Mouse (Mus musculus): ENCODE data around the gene Sypl2. TPM values are rescaled to one million over a fixed set of nuclear protein-coding genes. Genes with fewer than 3 reads are reported as not detected.

The Sypl2 gene
- total and polyA plus RNA-seq, 2 experiments from 2014 or later: 0.56 to 2.0 TPM

DNA sequence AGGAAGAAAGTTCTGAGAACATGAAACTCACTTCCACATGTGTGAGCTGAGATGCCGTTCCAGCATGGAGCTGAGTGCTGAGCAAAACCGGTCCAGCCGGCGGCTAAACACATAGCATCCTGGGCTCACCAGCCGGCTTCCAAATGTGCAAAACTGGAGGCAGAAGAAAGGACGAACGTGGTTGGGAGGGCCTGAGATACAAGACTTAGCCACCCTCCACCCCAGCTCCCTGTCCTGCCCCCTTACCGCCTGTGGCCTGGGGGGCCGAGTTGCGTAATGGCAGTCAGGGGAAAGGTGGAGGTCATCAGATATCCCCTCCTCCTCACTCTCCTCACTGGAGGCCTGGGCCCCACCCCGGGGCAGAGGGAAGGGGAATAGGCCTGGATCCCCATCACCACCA lies 22.0 kb downstream of the Sypl2 start:
- no peak for DNase-seq (ENCODE audit: low spot score)
- peaks cover 32% of the 10 kb centered on the region for H3K36me3 ChIP-seq (replicated peaks; ENCODE audit: control insufficient read depth, insufficient read depth, low read length)
- H3K27ac ChIP-seq (ENCODE audit: low read depth): no peak overlapping the region
- H3K9ac ChIP-seq (replicated peaks; ENCODE audit: low read depth, low read length): no peak overlapping the region
- no peak overlapping the region for H3K4me2 ChIP-seq (ENCODE audit: low read depth, low read length)
- no peak overlapping the region for H3K4me3 ChIP-seq (ENCODE audit: low read depth, low read length)
- no peak for ATAC-seq (ENCODE audit: insufficient read depth, low read depth)
- TF ChIP-seq EP300 (IDR thresholded peaks at IDR 0.05; ENCODE audit: low read depth) (no peak), CTCF (IDR thresholded peaks at IDR 0.05; ENCODE audit: low read depth) (no peak)
- 81% methylated on average over 11 of the region's 11 CpGs for WGBS
- peaks cover 5% of the 10 kb centered on the region for H3K4me1 ChIP-seq (ENCODE audit: control insufficient read depth, insufficient read depth)
- H3K27me3 ChIP-seq (ENCODE audit: control insufficient read depth, insufficient read depth, low read length): no peaks in the 10 kb centered on the region
- H3K9me3 ChIP-seq (replicated peaks; ENCODE audit: control insufficient read depth, low read length): no peaks in the 10 kb centered on the region

DNA sequence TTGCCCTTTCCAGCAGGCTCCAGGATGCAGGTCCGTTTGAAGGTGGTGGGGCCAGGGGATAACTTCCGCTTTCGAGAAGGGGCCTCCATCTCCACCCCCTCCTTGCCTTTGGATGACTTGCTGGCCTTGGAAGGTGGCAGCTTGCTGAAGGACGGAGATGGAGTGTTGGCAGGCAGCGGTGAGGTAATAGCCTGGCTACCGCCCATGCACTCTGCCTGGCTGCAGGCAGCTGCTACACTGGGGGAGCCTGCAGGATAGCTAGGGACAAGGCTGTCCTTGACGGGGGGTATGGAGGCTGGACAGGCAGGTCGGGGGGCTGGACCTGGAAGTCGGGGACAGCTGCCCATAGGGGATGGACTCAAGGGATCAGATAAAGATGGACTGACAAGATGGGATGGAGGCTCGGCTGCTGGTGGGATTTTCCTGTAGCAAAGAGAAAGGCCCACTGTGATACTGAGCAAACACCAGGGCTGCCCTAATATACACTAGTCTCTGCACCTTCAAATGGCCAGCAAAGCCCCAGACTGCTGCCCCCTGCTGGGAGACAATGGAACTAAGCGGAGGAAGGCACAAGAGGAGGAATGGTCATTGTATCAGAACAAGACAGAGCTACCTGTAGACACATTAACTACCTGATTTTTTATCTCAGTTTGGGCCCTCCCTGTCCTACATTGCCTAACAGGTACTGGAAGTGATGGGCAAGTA lies 22.7 kb downstream of the Sypl2 start:
- no peak for DNase-seq (ENCODE audit: low spot score)
- Histone ChIP-seq H3K36me3 (replicated peaks; ENCODE audit: control insufficient read depth, insufficient read depth, low read length) (peaks cover 32% of the 10 kb centered on the region), H3K9ac (replicated peaks; ENCODE audit: low read depth, low read length) (no peak overlapping the region)

GRCm38 (mm10) chr3:108203212-108203611 lies 23.2 kb downstream of the Sypl2 start:
- Histone ChIP-seq H3K4me2 (ENCODE audit: low read depth, low read length) (no peak overlapping the region), H3K4me3 (ENCODE audit: low read depth, low read length) (no peak overlapping the region), H3K27me3 (ENCODE audit: control insufficient read depth, insufficient read depth, low read length) (no peaks in the 10 kb centered on the region), H3K27ac (ENCODE audit: low read depth) (no peak overlapping the region), H3K4me1 (ENCODE audit: control insufficient read depth, insufficient read depth) (no peaks in the 10 kb centered on the region), H3K9me3 (replicated peaks; ENCODE audit: control insufficient read depth, low read length) (no peaks in the 10 kb centered on the region), H3K9ac (replicated peaks; ENCODE audit: low read depth, low read length) (no peak overlapping the region), H3K36me3 (replicated peaks; ENCODE audit: control insufficient read depth, insufficient read depth, low read length) (peaks cover 35% of the 10 kb centered on the region)
- 91% methylated on average over 13 of the region's 13 CpGs for WGBS
- DNase-seq (ENCODE audit: low spot score) (no peak), ATAC-seq (ENCODE audit: insufficient read depth, low read depth) (no peak)
- TF ChIP-seq EP300 (IDR thresholded peaks at IDR 0.05; ENCODE audit: low read depth): no peak
- no peak for TF ChIP-seq CTCF (IDR thresholded peaks at IDR 0.05; ENCODE audit: low read depth)

More for the DNA sequence above, 22.7 kb downstream of the Sypl2 start:
- no peaks in the 10 kb centered on the region for H3K4me1 ChIP-seq (ENCODE audit: control insufficient read depth, insufficient read depth)
- no peak overlapping the region for H3K4me2 ChIP-seq (ENCODE audit: low read depth, low read length)
- H3K9me3 ChIP-seq (replicated peaks; ENCODE audit: control insufficient read depth, low read length): no peaks in the 10 kb centered on the region
- H3K27me3 ChIP-seq (ENCODE audit: control insufficient read depth, insufficient read depth, low read length): no peaks in the 10 kb centered on the region
- H3K27ac ChIP-seq (ENCODE audit: low read depth): no peak overlapping the region
- no peak for TF ChIP-seq EP300 (IDR thresholded peaks at IDR 0.05; ENCODE audit: low read depth)
- TF ChIP-seq CTCF (IDR thresholded peaks at IDR 0.05; ENCODE audit: low read depth): peak; percentile 89
- 77% methylated on average over 11 of the region's 11 CpGs for WGBS
- ATAC-seq (ENCODE audit: insufficient read depth, low read depth): no peak
- H3K4me3 ChIP-seq (ENCODE audit: low read depth, low read length): no peak overlapping the region

- H3K9me3 ChIP-seq (replicated peaks; ENCODE audit: control insufficient read depth, low read length): no peaks in the 10 kb centered on the region
- no peak overlapping the region for H3K4me3 ChIP-seq (ENCODE audit: low read depth, low read length)
- TF ChIP-seq EP300 (IDR thresholded peaks at IDR 0.05; ENCODE audit: low read depth): no peak
- TF ChIP-seq CTCF (IDR thresholded peaks at IDR 0.05; ENCODE audit: low read depth): no peak
- H3K4me2 ChIP-seq (ENCODE audit: low read depth, low read length): no peak overlapping the region
- H3K27me3 ChIP-seq (ENCODE audit: control insufficient read depth, insufficient read depth, low read length): no peaks in the 10 kb centered on the region
- H3K9ac ChIP-seq (replicated peaks; ENCODE audit: low read depth, low read length): no peak overlapping the region
- peaks cover 32% of the 10 kb centered on the region; the same call in 1 of the 2 replicates for H3K36me3 ChIP-seq (replicated peaks; ENCODE audit: control insufficient read depth, insufficient read depth, low read length)
- no peaks in the 10 kb centered on the region for H3K4me1 ChIP-seq (ENCODE audit: control insufficient read depth, insufficient read depth)
- no peak overlapping the region for H3K27ac ChIP-seq (ENCODE audit: low read depth)
- DNase-seq (ENCODE audit: low spot score): no peak
- no peak for ATAC-seq (ENCODE audit: insufficient read depth, low read depth)
Observed at GRCm38 (mm10) chr3:108202506-108202905, 23.9 kb downstream of the Sypl2 start.

DNA sequence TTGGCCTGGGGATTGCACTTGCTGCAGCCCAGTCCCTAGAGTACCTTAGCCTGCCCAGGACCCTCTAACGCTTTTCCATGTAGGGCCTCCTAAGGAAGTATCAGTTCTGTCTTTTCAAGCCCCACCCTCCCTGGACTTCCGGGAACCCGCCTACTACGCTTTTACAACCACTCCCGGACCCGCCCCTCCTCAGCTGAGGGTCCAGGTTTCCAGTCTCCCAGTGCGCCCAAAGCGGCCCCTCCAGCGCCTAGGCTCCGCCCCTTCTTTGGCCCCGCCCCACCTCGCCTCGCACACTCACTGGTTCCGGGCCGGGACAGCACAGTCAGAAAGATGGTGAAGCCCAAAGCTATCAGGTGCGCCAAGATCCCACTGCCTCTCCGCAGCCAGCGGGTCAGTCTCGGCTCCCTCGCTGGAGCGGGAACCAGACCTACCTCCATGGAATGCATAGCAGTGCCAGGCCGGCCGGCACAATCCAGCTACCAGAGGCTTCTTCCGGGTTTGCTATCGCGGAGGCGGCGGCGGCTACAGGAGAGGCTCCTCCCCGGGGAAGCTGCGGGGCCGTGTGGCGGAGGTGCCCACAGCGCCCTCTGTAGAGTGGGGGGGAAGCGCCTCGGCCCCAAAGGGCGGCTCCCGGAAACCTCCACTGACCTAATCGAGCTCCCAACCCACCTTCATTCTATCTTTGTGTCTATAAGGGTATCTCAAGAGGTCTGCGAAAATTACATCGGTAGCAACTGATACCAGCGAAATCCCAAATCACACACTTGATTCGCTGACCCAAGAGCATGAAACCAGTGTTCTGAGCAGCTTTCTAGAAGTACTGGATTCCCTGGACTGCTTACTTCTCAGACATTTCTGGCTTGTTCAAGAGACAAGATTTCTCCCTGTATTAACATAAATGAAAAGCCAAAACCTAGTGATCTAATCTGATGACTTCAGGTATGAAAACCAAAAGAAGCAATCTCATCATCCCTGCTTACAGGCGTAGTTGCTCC lies 25.8 kb downstream of the Sypl2 start, which contains the start of gene Cyb561d1:
Gene Cyb561d1 (minus strand): TSS at position 884 of the 995 bp plus-strand sequence.
- H3K9me3 ChIP-seq (replicated peaks; ENCODE audit: control insufficient read depth, low read length): no peaks in the 10 kb centered on the region
- peak within 1 kb of the TSS; percentile 92 for H3K27ac ChIP-seq (ENCODE audit: low read depth)
- peak within 1 kb of the TSS; percentile 92 for H3K4me3 ChIP-seq (ENCODE audit: low read depth, low read length)
- peak within 1 kb of the TSS; percentile 66 for H3K9ac ChIP-seq (replicated peaks; ENCODE audit: low read depth, low read length)
- peak; percentile 90 for ATAC-seq (ENCODE audit: insufficient read depth, low read depth)
- peak; percentile 90 for DNase-seq (ENCODE audit: low spot score)
- H3K4me1 ChIP-seq (ENCODE audit: control insufficient read depth, insufficient read depth): peaks cover 19% of the 10 kb centered on the region
- H3K36me3 ChIP-seq (replicated peaks; ENCODE audit: control insufficient read depth, insufficient read depth, low read length): peaks cover 18% of the 10 kb centered on the region; the same call in 1 of the 2 replicates
- no peaks in the 10 kb centered on the region for H3K27me3 ChIP-seq (ENCODE audit: control insufficient read depth, insufficient read depth, low read length)
- TF ChIP-seq EP300 (IDR thresholded peaks at IDR 0.05; ENCODE audit: low read depth): peak; percentile 44; the same call in 1 of the 2 replicates
- peak; percentile 53 for TF ChIP-seq CTCF (IDR thresholded peaks at IDR 0.05; ENCODE audit: low read depth)
- WGBS: 3% methylated on average over 44 of the region's 44 CpGs
- H3K4me2 ChIP-seq (ENCODE audit: low read depth, low read length): peak within 1 kb of the TSS; percentile 77
